Mouse (Mus musculus) gastrocnemius, adult 2 months (tissue): ENCODE measurements at regions not wholly inside any gene's neighbourhood (a gene's known extent, or its start where the extent isn't known, plus 50 kb on each side); places are given as distances from the start of the nearest gene placed in this dataset.

ENCODE experiments used
- DNase-seq: peaks from one replicate; pipeline ENCODE4 v3.0.0; 2022
- H3K27ac ChIP-seq: fragments of 200-600 bp; 2 replicates; pipeline ENCODE4 v1.8.1; 2022; ENCODE audit warnings: mild to moderate bottlenecking
- H3K4me3 ChIP-seq: fragments of 200-600 bp; 2 replicates; pipeline ENCODE4 v1.8.1; 2022; ENCODE audit warnings: mild to moderate bottlenecking, moderate library complexity
- CTCF ChIP-seq: fragments of 200-600 bp; IDR thresholded peaks from 2 replicates; pipeline ENCODE4 v1.8.1; 2022; ENCODE audit warnings: antibody characterized with exemption, mild to moderate bottlenecking, moderate library complexity
- intact Hi-C: fragments of 180-260 bp; cut with DNase I; formaldehyde crosslinking; loops from one replicate; pipeline ENCODE4 v1.15.1; 2025

DNA sequence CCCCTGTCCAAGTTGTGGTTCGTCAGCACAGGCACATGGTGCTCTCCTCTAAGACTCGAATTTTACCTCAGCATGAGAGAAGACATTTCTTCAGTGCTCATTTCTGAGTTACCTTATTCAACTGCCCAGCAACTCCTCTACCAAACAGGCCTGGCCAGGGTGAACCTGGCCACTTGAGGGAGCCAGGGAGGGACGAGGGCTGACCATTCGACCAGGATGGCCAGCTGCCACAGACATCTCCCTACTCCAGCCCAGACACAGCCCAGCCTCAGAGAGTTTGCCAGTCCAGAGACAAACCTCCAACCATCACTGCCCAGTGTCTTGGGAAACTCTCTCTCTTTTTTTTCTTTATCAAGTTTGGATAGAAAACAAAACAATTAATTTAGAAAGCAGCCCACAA lies 427.5 kb upstream of the Smim15 start:
- intact Hi-C loops = loop anchor here (10.0 kb wide), 1 partner anchor 268 kb away; no protein-coding TSS in a partner anchor
- Histone ChIP-seq H3K27ac (no peak overlapping the region), H3K4me3 (no peak overlapping the region)
- no peak for DNase-seq
- peak; percentile 37 for TF ChIP-seq CTCF

GRCm38 (mm10) chr13:107608996-107609503 lies 435.2 kb upstream of the Smim15 start:
- intact Hi-C loops = no loop called here
- Histone ChIP-seq H3K27ac (no peak overlapping the region), H3K4me3 (no peak overlapping the region)
- no peak for TF ChIP-seq CTCF
- DNase-seq = no peak

DNA sequence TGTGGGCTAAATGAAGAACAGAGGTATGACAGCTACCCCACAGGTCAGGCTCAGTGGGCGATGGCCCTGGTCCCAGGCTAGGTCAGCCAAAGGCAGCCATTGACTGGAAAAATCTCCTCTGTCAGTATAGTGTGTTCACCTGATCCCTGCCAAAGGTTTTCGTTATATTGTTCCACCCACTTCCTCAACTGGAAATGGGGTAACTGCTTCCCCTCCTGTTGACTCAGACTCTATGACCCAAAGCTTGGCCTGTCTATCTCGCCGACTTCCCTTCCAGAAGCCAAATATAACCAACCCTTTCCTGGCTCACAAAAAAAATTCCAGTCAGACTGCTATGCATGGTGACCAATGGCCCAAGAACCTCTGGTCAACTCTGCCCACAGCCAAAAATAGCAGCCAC lies 437.0 kb upstream of the Smim15 start:
- Histone ChIP-seq H3K27ac (peak overlapping the region; percentile 62), H3K4me3 (no peak overlapping the region)
- DNase-seq = peak; percentile 31
- intact Hi-C loops = no loop called here
- no peak for TF ChIP-seq CTCF

GRCm38 (mm10) chr13:107602149-107602548 lies 442.1 kb upstream of the Smim15 start:
- H3K27ac ChIP-seq = no peak overlapping the region
- no peak overlapping the region for H3K4me3 ChIP-seq
- TF ChIP-seq CTCF = no peak
- DNase-seq = no peak
- intact Hi-C loops = no loop called here

DNA sequence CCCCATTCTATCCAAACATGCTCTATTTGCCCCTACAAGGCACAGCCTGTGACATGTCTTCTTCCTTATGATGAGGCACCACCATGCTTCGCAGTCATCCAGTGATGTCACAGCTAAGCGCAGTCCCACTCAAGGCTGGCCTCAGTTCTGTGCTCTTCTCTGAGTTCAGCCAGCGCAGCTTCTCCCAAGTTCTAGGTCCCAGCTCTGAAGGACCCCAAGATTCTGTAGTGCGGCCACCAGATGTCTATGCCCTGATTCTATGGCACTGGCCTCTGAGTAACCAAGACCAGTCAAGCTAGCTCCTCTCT lies 443.2 kb upstream of the Smim15 start:
- H3K27ac ChIP-seq = no peak overlapping the region
- no peak overlapping the region for H3K4me3 ChIP-seq
- intact Hi-C loops = no loop called here
- no peak for DNase-seq
- TF ChIP-seq CTCF = no peak

DNA sequence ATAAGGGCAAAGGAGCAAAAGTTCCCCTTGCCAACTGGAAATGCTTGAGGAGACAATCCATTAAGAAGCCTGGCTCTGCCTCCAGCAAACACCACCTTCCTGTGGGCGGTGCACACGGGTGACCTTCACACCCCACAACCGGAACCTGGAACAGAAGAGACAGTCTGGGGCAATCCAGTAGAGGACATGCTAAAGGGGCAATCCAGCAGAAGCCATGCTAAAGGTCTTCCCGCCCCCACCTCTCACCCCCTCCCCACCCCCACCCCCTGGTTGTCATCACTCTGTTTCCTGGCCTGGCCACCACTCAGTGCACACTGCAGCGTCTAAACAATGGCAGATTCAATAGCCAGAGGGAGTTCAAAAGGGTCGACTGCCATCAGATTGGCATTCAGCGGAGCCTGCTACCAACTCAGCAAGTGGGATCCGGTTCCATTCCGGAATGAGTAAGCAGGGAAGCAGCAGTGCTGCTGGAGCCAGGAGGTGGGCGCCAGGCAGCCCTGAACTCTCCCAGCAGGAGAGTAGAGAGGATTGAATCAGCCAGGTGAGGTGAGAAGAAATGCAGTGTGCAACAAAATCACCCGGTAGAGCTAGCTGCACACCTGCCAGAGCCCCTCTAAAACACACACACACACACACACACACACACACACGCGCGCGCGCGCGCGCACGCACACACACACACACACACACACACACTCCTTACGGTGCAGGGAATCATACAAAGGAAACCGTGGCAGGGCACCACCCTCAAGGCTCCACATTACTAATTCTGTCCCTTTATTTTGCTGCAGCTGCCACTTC lies 443.7 kb upstream of the Smim15 start:
- no peak for TF ChIP-seq CTCF
- Histone ChIP-seq H3K4me3 (0 out of 2 replicates have a peak overlapping the region, but pooled peaks have one; percentile 7), H3K27ac (no peak overlapping the region)
- intact Hi-C loops = no loop called here
- no peak for DNase-seq

DNA sequence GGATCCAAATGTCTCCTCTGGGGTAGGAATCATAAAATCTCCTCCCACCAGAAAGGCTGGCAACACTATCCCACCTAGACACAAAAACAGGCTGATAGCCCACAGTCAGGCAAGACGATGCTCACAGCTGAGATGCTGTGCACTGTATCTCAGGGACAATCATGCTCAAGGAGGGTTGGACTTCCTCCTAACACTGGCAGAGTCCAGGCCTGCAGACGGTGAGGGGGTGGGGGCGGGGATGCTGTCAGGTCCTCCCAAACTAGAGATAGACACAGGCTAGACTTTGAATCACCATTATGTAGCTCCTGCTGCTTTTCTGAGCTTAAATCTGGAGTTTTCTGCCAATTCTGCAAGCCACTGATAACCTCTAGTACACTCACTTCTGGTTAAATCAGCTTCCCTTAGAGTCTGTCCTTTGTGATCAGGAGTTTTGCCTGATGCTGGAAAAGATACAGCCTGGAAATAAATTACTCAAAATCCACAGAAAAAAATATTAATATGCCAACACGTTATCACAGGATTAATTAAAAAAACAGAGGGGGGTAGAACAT lies 445.1 kb upstream of the Smim15 start:
- no peak overlapping the region for H3K4me3 ChIP-seq

GRCm38 (mm10) chr13:107598391-107598790 lies 445.9 kb upstream of the Smim15 start:
- H3K4me3 ChIP-seq = no peak overlapping the region
- intact Hi-C loops = no loop called here
- DNase-seq = no peak
- H3K27ac ChIP-seq = no peak overlapping the region
- TF ChIP-seq CTCF = no peak

More for the DNA sequence above, 445.1 kb upstream of the Smim15 start:
- intact Hi-C loops = no loop called here
- H3K27ac ChIP-seq = no peak overlapping the region
- no peak for TF ChIP-seq CTCF
- no peak for DNase-seq

DNA sequence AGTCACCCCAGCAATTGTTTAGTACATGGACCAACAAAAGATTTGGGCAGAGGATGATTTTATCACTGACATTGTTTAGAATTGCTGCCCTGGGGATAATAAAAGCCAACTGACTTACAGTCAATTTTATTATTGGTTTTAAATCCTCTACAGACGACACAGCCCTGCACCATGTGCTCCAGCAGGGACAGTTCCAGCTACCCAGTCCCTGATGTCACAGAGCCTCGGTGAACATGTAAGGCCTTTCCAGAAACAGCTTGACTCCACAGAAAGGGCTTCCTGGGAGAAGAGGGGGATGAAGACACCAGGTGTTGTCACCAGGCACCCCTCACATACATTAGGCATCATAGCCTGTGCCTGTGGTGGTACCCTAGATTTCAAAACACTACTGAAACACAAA lies 447.0 kb upstream of the Smim15 start:
- no peak for DNase-seq
- no peak overlapping the region for H3K4me3 ChIP-seq
- H3K27ac ChIP-seq = no peak overlapping the region
- intact Hi-C loops = no loop called here
- no peak for TF ChIP-seq CTCF

DNA sequence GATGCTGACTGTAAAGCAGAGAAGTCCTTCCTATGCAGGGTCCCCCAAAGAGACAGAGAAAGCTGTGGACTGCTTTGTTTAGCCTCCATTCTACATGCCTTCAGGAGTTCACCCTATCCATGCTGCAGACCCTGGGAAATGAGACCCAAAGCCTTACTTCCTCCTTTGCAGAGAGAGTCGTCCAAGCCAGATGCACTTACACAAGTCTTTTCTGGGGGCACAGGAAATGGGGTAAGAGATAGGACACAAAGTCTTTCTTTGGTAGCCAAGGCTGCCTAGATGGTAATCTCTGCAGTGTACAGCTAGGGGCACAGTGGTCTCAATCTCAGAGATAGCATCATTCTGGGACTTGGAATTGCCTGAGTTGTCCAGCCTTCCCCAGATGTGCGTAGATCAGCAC lies 448.1 kb upstream of the Smim15 start:
- Histone ChIP-seq H3K4me3 (no peak overlapping the region), H3K27ac (no peak overlapping the region)
- intact Hi-C loops = no loop called here
- DNase-seq = no peak
- no peak for TF ChIP-seq CTCF

DNA sequence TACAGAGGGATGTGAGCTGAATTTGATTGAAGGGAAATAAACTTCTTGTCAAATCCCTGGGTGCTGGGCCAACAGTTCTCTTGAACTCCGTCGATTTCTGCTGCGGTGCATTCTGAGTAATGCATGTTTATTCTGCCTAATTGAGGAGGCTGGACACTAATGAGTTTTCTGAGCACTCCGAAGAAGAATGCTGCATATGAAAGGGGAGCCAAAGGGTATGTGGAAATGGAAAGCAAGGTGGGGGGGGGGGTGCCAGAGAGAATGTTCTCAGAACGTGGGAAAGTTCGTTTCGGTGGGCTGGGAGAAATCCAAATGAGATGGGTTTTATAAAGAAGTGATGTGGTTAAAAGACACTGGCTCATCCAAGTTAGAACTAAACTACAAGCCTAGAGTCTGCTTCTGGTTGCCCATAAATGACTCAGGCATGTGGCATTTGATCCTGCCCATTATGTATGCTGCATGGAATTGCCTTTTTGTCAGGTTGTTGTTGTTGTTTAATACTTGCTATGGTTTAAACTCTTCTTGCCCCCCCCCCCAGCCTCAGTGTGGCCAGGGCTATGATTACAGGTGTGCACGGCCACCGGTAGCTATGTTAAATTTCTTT lies 455.7 kb upstream of the Smim15 start:
- DNase-seq = no peak
- TF ChIP-seq CTCF = no peak
- intact Hi-C loops = no loop called here
- Histone ChIP-seq H3K4me3 (no peak overlapping the region), H3K27ac (no peak overlapping the region)

GRCm38 (mm10) chr13:107587678-107588077 lies 456.6 kb upstream of the Smim15 start:
- intact Hi-C loops = no loop called here
- Histone ChIP-seq H3K27ac (no peak overlapping the region), H3K4me3 (no peak overlapping the region)
- no peak for DNase-seq
- no peak for TF ChIP-seq CTCF

DNA sequence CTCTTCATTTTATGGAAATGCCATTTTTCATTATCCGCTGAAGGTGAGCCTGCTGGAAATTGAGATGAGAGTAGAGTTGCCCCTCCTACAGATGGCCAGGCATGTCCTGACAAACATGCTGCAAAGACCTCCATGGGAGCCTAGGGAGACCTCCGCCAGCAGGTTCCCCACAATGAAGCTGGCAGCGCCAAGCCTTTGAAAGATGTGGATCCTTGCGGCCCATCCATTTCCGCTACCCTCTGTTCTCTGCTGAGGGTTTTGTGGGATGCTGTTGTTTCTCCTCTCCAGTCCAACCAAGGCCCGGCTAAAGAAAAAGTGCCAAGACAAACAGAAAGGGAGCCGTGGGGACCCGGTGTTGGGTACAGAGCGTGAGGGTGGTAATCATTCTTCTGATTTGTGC lies 458.3 kb upstream of the Smim15 start:
- no peak for DNase-seq
- no peak overlapping the region for H3K27ac ChIP-seq
- no peak overlapping the region for H3K4me3 ChIP-seq
- intact Hi-C loops = no loop called here
- TF ChIP-seq CTCF = no peak

DNA sequence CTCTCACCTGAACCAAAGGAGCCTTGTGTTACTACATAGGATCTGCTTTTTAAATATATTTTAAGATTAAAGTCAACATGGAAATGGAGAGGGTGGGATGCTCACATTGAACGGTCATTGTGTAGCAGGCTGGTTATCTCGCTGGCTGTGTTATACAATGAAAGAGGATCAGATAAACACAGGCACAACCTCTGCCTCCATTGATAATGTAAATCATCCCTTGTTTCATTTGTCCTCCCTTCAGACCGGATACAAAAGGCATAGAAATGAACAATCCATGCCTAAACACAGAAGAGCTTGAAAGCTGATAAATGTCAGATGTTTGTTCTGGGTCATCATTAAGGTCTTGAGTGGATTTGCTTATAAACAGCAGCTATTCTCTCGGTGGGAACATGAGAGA lies 458.9 kb upstream of the Smim15 start:
- intact Hi-C loops = no loop called here
- no peak overlapping the region for H3K27ac ChIP-seq
- no peak overlapping the region for H3K4me3 ChIP-seq
- TF ChIP-seq CTCF = no peak
- DNase-seq = no peak
